Mouse (Mus musculus): ENCODE data around the gene Hspb7.
A peak's percentile ranks its signal among the peaks of the same experiment; 100 is the strongest.

Gene Hspb7

GRCm38 (mm10) chr4:141420192-141420829 lies at the start of gene Hspb7:
TSS of gene Hspb7 (plus strand) at chr4:141420779.
- DNase-seq (ENCODE audit: inconsistent ontology term), result no peak

GRCm38 (mm10) chr4:141372426-141372825 lies 48.2 kb upstream of the Hspb7 start:
- no peak for DNase-seq (ENCODE audit: inconsistent ontology term)

GRCm38 (mm10) chr4:141379674-141380073 lies 40.9 kb upstream of the Hspb7 start:
- DNase-seq (ENCODE audit: inconsistent ontology term), result peak; percentile 72

GRCm38 (mm10) chr4:141382406-141382805 lies 38.2 kb upstream of the Hspb7 start:
- peak; percentile 40 for DNase-seq (ENCODE audit: inconsistent ontology term)

- DNase-seq (ENCODE audit: inconsistent ontology term), result peak; percentile 56
These were observed 35.3 kb upstream of the Hspb7 start for GRCm38 (mm10) chr4:141385275-141385674.

- DNase-seq (ENCODE audit: inconsistent ontology term), result no peak
These were observed 34.4 kb upstream of the Hspb7 start for GRCm38 (mm10) chr4:141386150-141386549.

GRCm38 (mm10) chr4:141387093-141387784 lies 33.3 kb upstream of the Hspb7 start:
- peak; percentile 70 for DNase-seq (ENCODE audit: inconsistent ontology term)

- no peak for DNase-seq (ENCODE audit: inconsistent ontology term)
These were observed 32.6 kb upstream of the Hspb7 start for GRCm38 (mm10) chr4:141387933-141388332.

- no peak for DNase-seq (ENCODE audit: inconsistent ontology term)
These were observed 31.0 kb upstream of the Hspb7 start for GRCm38 (mm10) chr4:141389366-141390150.

- no peak for DNase-seq (ENCODE audit: inconsistent ontology term)
These were observed 29.3 kb upstream of the Hspb7 start for GRCm38 (mm10) chr4:141391293-141391692.

- no peak for DNase-seq (ENCODE audit: inconsistent ontology term)
These were observed 25.8 kb upstream of the Hspb7 start for GRCm38 (mm10) chr4:141394751-141395150.

GRCm38 (mm10) chr4:141397861-141398260 lies 22.7 kb upstream of the Hspb7 start:
- no peak for DNase-seq (ENCODE audit: inconsistent ontology term)

GRCm38 (mm10) chr4:141398545-141398944 lies 22.0 kb upstream of the Hspb7 start, which contains the start of gene Clcnka:
TSS of gene Clcnka (minus strand) at chr4:141398724.
- no peak for DNase-seq (ENCODE audit: inconsistent ontology term)

- DNase-seq (ENCODE audit: inconsistent ontology term), result no peak
These were observed 20.4 kb upstream of the Hspb7 start for GRCm38 (mm10) chr4:141400171-141400570.

GRCm38 (mm10) chr4:141404518-141405313 lies 15.9 kb upstream of the Hspb7 start:
- peak; percentile 73 for DNase-seq (ENCODE audit: inconsistent ontology term)

GRCm38 (mm10) chr4:141405314-141405622 lies 15.3 kb upstream of the Hspb7 start:
- DNase-seq (ENCODE audit: inconsistent ontology term), result no peak

- peak; percentile 86 for DNase-seq (ENCODE audit: inconsistent ontology term)
These were observed 13.9 kb upstream of the Hspb7 start for GRCm38 (mm10) chr4:141406516-141407299.

GRCm38 (mm10) chr4:141408577-141408976 lies 12.0 kb upstream of the Hspb7 start:
- DNase-seq (ENCODE audit: inconsistent ontology term), result no peak

GRCm38 (mm10) chr4:141411430-141411992 lies 9.1 kb upstream of the Hspb7 start:
- no peak for DNase-seq (ENCODE audit: inconsistent ontology term)

GRCm38 (mm10) chr4:141415924-141416323 lies 4.7 kb upstream of the Hspb7 start, which contains the start of gene Clcnkb:
TSS of gene Clcnkb (minus strand) at chr4:141416014.
- no peak for DNase-seq (ENCODE audit: inconsistent ontology term)
